Mouse (Mus musculus) T-helper 17 cell (primary cell): ENCODE results near the gene Nubp1.

Experiments used
- in situ Hi-C, 2 experiments: fragments of 300-600 bp; cut with MboI, MseI; formaldehyde crosslinking; loops; 1 replicate in 1 of 2; 2 replicates in 1 of 2; pipeline ENCODE4 v1.15.1; 2025; ENCODE audit warnings: high pct_unique_total_duplicates in 2 of 2

Nubp1 gene

DNA sequence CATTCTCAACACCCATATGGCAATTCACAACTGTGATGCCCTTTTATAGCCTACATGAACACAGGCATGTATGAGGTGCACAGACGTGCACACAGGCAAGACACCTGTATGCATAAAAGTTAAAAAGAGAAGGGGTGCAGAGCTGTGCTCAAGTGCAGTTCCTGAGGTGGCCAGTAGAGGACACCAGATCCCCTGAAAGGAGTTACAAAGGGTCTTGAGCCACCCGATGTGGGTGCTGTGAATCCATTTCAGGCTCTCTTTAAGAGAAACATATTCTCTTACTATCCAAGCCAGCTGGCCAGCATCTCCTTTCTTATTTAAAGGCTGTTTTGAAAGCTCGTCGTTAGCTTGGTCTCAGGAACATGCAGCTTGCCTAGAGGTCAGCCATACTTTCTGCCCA is 5.1 kb downstream of the Nubp1 start:
- in situ Hi-C loops, result loop anchor here in 1 of 2 experiments (10.0 kb wide), 1 partner anchor 448 kb away; no protein-coding TSS in a partner anchor

DNA sequence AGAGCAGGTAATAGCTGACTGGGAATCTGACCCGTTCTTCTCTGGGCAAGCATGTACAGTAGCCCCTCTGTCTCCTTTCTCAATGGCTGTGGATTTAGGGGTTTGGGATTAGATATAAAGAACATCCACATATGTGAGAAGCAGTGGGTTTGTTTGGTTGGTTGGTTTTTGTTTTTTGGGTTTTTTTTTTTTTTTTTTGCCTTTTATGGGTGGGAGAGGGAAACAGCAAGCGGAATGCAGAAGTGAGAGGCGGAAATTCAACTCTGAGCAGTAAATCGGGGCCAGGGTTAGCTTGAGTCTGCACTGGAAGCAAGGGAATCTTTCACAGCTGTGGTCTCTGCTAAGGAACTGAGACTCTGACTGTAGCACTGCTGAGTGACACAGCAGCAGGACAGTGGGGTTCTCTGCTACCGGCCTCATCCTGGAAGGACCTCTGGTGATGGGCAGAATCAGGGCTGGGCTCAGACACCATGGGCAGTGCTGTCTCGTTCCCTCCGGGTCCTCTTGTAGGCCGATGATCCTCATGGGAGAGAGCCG is 6.0 kb downstream of the Nubp1 start:
- in situ Hi-C loops, result loop anchor here in 1 of 2 experiments (10.0 kb wide), 1 partner anchor 447 kb away; no protein-coding TSS in a partner anchor

DNA sequence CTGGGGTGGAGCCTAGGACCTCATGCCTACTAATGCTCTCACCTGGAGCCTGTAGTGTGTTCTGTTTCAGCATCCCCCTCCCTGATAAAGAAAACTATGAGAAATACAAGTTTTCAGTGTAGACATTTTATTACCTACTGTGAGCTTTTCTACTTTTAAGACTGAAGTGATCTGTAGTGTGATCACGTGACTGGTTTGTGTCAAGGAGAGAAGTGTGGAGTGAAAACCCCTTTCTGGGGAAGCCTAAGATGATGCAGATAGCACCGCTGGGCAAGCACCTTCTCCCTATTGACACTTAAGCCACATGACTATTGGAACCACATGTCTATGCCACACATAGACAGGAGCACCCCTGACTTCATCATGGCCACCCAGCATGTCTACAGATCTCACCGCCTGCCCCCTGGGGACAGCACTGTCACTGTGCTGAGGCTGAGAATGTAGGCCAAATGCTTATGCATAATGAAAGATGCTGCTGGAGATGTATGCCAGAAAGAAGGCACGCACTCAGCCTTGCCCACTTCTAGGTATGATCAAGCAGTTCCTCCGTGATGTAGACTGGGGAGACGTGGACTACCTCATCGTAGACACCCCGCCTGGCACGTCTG is 8.8 kb downstream of the Nubp1 start:
- in situ Hi-C loops, result loop anchor here (5.0 kb wide), 2 partner anchors 97 to 107 kb away; no protein-coding TSS in a partner anchor

DNA sequence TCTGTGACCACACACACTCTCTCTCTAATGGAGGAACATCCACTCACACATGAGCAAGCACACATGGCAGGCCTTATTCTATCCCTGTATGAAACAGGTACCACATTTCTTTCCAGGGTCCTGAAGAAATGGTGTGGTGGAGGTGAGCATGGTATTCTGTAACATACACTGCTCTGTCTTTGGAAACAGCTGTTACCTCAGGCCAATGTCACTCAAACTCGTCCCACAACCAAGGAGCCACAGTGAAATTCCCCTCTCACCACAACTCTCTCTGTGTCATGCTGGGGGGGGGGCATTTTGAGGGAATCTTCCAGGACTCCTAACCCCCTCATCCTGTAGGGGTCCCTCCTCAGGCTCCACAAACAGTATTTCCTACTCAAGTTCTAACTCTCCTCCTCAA is 20.2 kb downstream of the Nubp1 start:
- in situ Hi-C loops, result no loop called here

DNA sequence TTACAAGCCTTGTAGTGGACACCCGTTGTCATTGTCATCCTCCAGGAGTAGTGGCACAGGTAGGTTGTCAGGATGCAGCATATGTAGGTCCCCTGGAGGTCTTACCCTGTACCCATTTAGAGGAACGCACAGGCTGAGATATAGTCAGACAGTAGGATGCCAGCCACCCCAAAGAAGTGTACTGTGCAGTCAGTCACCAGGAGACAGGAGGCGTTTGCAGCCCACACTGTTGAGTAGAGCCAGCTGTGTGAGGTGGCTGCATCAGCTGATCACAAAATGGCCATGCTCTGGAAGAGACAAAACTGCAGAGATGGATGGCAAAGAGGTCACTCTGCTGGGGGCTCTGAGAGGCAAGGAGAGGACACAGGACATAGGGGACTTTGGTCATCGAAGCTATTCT is 20.6 kb downstream of the Nubp1 start:
- in situ Hi-C loops, result no loop called here

DNA sequence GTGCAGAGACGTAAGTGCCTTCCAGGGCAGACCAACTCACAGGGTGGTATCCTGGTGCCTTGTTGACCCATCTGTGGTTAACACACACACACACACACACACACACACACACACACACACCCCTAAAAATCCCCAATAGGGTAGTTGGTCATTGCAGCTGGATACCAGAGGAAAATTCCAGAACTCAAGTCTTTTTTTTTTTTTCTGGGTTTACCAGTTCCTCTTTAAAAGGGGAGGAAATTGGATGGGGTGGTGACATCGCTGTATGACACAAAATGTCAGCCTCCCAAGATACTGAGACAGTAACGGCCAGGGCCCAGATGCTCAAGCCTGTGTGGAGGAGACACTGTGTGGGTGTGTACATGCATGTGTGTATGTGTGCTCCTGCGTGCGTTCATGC is 21.6 kb downstream of the Nubp1 start:
- in situ Hi-C loops, result no loop called here

DNA sequence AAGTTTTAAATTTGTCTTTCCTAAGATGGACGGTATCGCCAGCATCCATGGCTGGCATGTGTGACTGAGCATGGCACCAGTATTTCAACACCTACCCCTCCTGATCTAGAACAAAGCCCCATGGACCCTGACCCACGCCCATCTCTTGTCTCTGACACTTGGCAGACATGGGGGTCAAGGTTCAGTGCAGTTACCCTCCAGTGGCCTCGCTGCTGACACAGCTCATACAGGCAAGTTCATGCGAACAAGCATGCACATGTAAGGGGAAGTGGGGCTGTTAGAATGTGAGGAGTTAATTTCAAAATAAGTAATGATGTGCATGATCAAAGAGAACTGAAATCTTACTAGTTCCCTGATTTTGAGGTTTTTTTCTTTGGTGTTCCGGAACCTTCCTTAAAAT is 24.4 kb downstream of the Nubp1 start:
- in situ Hi-C loops, result no loop called here

DNA sequence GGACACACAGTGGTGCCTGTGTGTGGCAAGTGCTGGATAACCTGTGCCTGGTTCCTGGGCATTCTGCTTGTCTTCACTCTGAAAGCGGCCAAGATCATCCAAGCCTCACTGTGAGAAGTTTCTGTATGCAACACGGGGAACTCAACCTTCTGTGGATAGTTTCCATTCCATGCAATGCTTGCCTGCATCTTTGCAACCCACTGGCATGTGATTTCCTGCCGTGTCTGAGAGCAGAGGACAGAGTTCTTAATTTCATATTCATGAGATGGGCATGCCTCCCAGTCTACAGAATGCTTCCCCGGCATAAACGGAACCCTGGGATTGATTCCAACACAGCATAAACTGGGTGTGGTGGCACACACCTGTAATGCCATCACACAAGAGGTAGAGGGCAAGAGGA is 26.3 kb downstream of the Nubp1 start:
- in situ Hi-C loops, result no loop called here

DNA sequence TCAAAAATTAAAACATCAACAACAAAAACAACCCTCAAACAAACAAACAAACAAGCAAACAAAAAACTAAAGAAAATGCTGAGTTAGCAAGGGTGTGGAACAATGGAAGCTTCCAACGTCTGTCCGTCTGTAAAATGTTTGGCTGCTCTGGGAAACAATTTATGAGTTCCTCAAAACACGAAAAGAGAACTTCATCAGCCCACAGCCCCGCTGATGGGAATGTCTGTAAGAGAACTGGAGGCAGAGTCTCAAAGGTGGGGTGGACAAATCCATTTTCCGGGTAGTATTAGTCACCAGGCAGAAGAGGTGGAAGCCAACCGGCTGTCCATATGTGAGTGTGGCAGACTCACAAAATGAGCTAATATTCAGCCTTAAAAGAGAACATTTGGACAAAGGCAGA is 29.6 kb downstream of the Nubp1 start:
- in situ Hi-C loops, result no loop called here

DNA sequence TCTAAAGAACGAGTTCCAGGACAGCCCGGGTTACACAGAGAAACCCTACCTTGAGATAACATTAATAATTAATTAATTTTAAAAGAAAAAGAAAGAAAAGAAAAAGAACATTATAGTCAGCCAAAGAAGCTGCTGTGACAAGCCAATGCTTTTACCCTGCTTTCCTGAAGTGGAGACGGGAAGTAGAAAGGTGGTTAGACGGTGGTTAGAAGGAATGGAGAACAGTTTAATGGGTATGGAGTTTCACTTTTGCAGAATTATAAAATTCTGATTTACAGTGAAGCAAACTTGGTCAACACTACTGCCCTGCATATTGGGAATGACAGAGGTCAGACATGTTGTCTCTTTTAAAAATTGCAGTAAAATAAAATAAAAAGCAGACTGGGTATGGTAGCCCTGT is 30.0 kb downstream of the Nubp1 start:
- in situ Hi-C loops, result no loop called here

DNA sequence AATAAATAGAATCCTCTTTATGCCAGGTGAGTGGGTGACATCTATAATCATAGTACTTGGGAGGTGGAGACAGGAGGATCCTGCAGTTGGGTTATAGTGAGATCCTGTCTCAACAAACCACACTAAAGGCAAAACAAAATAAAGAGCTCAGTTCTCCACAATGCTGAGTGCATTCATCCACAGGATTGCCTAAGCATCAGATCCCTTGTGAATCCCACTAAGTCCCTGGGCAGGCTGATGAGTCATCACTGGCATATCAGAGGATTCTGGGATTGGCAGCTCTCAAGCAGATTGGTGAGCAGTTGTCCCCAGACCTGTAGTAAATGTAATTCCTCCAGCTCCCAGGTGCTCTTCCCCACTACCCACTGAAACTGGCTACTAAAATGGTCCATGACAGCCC is 32.0 kb downstream of the Nubp1 start:
- in situ Hi-C loops, result no loop called here

DNA sequence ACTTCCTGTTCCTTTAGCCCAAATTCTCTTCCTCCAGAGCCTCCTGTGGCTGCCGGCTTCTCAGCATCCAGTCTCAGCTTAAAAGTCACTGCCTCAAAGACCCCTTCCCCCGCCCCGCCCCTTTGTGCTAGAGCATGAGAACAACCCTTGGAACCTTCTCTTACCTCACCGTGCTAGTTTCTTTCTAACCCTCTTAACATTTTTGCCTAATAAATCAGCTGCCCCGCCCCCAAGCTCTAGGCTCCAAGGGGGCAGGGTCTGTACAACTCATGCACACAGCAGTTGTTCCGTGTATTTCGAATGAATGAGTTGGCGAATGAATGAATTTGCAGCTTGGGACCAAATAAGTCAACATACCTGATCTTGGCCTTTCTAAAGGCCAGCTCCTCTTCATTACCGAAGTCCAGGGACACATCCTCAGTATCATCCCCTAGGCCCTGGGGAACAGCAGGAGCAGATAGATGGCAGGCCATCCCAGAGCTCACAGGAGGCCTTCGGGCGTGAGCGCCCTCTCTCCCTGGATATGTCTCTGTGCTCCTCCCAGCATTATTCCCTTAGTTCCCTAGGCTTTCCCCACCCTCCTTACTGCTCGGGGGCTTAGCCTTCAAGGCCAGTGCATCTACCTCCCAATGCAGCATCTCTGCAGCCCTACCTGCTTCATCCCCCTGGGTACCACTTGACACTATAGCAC is 35.0 kb downstream of the Nubp1 start:
- in situ Hi-C loops, result no loop called here

DNA sequence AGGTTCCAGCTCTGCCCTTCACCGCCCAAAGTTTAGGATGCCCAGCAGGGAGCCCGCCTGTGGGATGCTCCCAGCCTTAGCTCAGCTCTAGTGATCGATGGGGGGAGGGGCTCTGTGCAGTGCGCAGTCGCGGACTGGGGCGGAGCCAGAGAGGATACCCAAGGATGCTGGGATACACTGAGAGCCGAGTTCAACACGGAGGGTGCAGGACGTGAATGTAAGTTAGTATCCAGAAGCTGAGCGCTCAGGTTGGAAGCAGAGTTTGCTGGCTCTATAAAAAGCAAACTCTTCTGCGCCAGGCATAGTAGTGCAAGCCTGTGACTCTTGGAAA is 35.5 kb downstream of the Nubp1 start, which contains the start of gene Tvp23a:
TSS of gene Tvp23a (minus strand) at position 99 of the 331 bp plus-strand sequence.
- in situ Hi-C loops, result no loop called here

DNA sequence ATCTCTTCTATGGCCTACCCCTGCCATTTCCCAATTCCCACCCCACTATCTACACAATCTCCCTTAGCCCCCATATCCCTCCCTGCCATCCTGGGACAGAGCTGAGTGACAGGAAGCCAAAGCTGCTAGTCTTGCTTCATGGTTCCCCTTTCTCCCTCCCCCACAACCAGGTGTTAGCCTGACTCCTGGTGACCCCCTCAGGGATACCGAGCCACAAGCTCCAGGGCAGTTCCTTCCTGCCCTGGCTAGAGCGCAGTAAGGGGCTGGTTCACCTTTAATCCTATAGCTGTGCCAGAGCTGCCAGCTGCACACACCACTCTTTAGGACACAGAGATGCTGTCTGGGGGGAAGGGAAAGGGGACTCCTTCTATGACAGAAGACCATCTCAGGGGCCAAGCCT is 36.0 kb downstream of the Nubp1 start:
- in situ Hi-C loops, result no loop called here

DNA sequence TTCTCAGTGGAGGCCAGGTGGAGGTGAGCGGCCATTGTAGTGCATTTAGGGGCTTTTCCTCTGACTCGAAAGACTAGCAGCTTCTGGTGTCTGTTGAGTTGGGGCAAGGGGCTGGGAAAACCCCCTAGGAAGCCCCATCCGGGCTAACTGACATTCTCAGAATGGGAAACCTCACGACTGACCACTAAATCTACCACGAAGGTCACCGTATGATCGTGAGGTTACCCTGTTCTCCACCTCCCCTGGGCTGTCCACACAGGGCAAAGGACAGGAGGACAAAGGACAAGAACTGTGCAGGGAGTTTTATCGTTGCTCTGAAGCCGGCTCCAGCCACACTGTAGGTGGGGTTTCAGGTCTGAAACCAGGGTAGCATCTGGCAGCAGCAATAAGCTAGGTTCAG is 37.2 kb downstream of the Nubp1 start:
- in situ Hi-C loops, result no loop called here

DNA sequence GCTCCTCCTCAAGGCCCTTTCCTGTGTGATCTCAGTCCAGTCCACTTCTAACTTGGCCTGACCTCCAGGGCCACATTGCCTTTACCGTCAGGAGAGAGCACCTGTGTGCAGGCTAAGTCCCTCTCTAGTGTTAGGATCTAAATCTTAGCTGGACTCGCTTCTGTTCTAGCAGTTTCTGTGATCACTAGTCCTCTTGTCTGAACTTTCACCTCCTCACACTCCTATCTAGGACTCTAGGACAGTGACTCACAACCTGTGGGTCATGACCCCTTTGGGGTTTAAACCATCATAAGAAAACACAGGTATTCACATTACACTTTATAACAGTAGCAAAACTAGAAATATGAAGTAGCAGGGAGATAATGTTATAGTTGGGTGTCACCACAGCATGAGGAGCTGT is 40.2 kb downstream of the Nubp1 start:
- in situ Hi-C loops, result no loop called here

DNA sequence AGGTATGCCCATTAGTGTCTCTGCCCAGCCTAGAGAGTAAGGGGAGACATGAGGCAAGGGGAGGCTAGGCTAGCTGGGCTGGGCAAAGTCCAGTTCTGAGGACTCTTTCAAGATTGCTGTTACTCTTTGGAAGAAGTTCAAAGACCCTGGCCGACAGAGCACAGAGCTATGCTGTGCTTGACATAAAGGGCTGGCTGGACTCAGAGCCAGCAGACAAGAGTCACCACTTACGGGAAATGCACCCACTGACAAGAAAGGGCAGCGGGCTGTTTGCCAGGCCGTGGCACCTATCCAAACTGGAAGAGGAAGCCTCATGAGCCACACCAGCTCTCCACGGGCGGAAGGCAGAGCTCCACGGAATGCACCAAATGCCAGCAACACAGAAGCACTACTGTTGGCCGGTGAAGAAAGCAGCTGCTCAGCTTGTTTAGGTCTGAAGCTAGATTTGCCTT is 40.7 kb downstream of the Nubp1 start:
- in situ Hi-C loops, result no loop called here

DNA sequence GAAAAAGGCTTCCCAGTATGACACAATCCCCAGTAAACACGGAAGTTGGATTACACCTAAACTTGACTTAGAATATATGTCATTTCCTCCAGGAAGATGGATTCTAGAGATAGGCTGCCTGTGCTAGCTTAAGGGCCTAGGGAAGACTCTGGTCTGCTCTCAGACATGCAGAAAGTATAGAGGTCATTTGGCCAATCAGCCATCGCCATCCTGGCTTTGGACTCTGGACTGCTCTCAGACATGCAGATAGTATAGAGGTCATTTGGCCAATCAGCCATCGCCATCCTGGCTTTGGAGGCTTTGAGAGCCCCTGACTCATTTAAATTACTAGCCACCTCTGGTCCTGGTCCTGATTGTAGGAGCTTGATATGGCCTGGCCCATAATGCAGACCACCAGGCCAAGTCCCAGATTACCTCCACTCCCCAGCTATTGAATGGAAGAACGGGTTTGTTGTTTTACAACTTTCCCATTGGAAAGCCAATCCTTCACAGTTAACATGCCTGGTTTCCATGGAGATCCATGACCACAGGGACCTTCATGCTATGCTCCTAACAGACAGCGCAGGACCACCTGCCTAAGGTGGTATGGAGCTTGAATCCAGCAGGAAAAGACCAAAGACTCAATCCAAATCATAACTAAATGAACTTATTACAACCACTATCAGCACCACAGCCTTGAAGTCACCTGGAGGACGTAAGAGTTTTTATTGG is 42.3 kb downstream of the Nubp1 start:
- in situ Hi-C loops, result no loop called here

DNA sequence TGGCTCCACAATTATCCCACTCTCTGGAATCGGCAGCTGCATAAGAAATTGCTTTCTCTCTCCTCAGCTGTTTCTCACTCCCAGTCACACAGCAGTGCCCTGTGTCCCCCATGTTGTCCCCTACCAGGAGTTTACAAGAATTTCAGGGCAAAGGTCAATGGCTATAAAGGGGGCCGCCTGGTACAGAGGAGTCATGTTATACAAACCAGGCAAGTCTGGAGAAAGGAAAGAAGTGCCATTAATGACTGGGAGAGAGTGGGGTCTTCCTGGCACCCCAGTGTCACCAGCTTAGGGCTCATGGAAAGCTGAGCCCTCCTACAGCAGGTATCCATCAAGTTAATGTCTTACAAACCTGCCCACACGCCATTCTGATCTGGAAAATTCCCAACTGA is 42.8 kb downstream of the Nubp1 start:
- in situ Hi-C loops, result no loop called here

DNA sequence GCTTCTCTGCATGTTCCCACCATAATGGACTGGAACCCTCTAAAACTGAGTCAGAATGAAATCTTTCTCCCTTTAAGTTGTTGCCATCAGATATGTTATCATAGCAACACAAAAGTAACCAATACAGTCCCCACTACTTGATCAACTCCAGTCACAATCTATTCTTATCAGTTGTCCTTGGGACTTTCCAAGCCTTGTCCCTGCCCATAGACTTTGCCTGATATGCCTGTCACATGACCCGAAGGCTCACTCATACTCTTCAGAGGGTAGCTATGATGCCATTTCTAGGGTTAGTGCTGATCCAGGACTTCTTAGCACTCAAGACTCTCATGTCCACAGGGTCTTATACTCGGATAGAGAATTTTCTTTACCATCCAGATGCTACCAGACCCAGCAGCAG is 48.4 kb downstream of the Nubp1 start:
- in situ Hi-C loops, result loop anchor here in 1 of 2 experiments (5.0 kb wide), 1 partner anchor 52 kb away; no protein-coding TSS in a partner anchor

DNA sequence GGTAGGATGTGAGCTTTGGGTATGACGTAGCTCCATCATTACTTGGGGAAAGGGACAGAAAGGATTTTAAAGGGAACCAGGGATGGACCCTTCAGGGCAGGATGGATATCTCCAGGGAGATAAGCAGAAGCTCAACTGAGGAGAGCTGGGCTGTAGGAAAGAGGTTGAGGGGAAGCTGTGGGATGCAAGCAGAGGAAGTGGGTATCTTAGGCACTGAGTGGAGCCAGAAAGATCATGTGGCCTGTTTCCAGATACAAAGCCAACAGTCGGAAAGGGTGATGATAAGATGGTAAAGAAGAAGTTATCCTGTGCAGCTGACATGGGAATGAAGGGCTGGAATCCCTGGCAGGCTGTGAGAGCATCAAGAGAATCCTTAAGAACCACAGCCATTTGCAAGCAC is 49.4 kb downstream of the Nubp1 start:
- in situ Hi-C loops, result loop anchor here in 1 of 2 experiments (5.0 kb wide), 1 partner anchor 51 kb away; no protein-coding TSS in a partner anchor

DNA sequence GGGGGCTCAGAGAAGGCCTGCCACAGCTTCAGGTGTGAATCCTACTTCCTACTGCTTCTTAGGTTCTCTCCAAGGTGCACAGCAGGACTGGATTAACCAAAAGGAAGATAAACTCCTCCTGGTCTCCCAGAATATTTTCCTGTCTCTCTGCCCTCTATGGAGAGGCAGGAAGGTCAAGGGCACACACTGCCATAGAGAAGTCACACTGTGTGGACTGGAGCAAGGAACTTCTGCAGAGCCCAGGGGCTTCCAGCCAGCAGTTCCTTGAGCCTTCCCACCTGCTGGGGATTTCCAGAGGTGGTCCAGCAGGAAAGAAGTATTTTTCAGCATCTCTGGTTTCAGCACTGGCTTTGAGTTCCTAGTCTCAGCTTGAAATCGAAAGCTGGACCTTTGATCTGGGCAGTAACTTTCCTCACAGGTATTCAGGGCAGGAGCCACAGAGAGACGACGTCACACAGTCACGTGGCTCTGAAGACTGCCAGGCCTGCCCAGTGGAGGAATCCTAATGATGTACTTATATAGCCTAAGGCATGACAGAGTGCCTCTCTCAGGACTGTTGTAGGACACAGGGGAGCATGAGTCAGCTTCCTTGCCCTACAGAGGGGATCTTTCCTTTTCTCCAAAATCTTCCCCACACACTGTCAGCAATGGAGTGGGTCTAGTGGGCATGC is 53.4 kb downstream of the Nubp1 start:
- in situ Hi-C loops, result no loop called here
